Mouse (Mus musculus) layer of hippocampus, postnatal 10 days (tissue): ENCODE results near the gene Taf11. TPM values are rescaled to one million over a fixed set of nuclear protein-coding genes. Genes with fewer than 3 reads are reported as not detected.

Source experiments
- DNase-seq, 2 experiments: peaks; one replicate each; pipeline ENCODE4 v3.0.0; 2021; ENCODE audit warnings: low spot score in 2 of 2
- total RNA-seq, 2 experiments: library from RNA; stranded (reverse); gene quantifications; 2 replicates each; pipeline ENCODE4 v1.2.3; 2021

Gene Taf11
- total RNA-seq, 2 experiments from 2014 or later = 31.0 to 31.1 TPM

DNA sequence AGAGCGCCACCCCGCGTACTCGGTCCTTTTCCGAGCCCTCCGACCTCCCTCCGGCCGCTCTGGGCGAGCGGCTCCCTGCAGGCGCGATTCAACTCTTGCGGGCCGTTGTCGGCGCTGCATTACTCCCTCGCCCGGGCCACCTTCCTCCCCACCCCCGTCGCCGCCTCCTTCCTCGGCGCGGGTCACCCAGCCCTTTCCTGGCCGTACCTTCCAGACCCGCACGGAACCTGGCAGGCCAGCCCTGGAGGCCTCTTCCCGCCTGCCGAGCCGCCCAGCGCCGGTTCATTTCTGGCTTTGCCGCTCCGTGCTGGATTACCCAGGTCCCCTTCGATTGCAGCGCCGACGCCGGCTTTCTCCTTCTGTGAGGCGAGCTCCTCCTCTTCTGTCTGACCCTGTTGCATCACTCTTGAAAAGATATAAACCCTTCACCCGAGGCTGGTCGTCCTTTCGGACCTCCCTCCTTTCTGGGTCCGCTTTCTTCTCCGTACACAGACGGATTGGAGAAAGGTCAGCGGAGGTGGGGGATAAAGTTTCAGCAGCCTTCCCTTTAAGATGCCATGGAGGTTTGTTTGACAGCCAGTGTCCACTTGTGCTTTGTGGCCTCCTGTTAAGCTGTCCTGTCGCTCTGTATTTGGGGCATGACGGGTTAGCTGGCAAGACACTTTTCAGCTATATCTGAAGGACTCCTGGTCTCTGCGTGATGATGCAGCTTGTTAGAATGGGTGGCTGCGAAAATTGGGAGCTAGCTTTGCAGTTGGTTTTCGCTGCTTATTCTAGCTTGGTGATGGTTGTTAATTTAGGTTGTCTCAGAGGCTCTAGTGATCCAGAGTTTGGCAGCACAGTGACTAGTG is 52.6 kb downstream of the Taf11 start:
- DNase-seq = peak; percentile 46 to 59

DNA sequence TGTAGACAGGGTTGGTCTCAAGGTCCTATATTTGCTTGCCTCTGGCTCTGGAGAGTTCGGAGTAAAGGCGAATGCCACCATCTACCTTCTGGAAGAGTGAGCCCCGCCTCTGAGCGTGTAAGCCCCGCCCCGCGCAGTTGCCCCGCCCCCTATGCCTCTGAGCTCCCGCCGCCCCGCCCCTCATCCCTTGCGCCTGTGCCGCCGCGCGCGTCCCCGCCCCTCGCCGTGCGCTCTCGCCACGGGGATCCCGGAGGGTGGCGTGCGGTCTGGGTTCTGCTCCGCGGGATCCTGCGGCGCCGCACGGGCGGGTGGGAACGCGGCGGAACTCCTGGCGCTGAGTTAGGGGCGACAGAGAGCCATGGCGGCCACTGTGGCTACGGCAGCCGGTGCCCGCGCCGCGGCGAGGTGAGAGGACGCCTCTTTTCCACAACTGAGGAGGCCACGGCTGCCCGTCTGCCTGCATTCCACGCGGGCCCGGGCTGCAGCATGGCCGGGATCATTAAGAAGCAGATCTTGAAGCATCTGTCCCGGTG is 53.3 kb downstream of the Taf11 start, which contains the start of gene Uhrf1bp1:
TSS of gene Uhrf1bp1 (plus strand) at position 177 of the 533 bp plus-strand sequence.
- DNase-seq = peak; percentile 73 to 84

Other genes starting within 250 kb of the Taf11 start
- 1 to 10 TPM; 1.1 to 1.3 TPM for gene Spdef, start 180.9 kb downstream of the Taf11 start, total RNA-seq
- 100 to 1,000 TPM in 1 of 2 experiments, 10 to 100 TPM in 1; 99.8 to 105 TPM for gene D17Wsu92e, start 89.2 kb downstream of the Taf11 start, total RNA-seq
- gene Snrpc, start 71.7 kb downstream of the Taf11 start, total RNA-seq = 10 to 100 TPM; 77.2 to 83.4 TPM
- 10 to 100 TPM; 19.5 to 22.7 TPM for gene Uhrf1bp1, start 53.4 kb downstream of the Taf11 start, total RNA-seq
- 10 to 100 TPM; 40.2 to 46.0 TPM for gene Anks1, start 538 bp downstream of the Taf11 start, total RNA-seq
- 1 to 10 TPM in 1 of 2 experiments, under 1 TPM in 1; 0.76 to 1.7 TPM for gene Tcp11, start 170.8 kb upstream of the Taf11 start, total RNA-seq
- gene Scube3, start 232.3 kb upstream of the Taf11 start, total RNA-seq = 1 to 10 TPM; 2.5 to 3.5 TPM